Mouse (Mus musculus): ENCODE measurements at regions not wholly inside any gene's neighbourhood (a gene's known extent, or its start where the extent isn't known, plus 50 kb on each side); places are given as distances from the start of the nearest gene placed in this dataset.

- TF ChIP-seq CTCF (IDR thresholded peaks at IDR 0.05; ENCODE audit: control insufficient read depth, insufficient read depth, insufficient read length) (no peak), MAX (IDR thresholded peaks at IDR 0.05) (no peak), CEBPB (IDR thresholded peaks at IDR 0.05; ENCODE audit: low read depth) (no peak)
Measured at GRCm38 (mm10) chr9:87843898-87844297, 112.8 kb upstream of the Tbx18 start.

All from C2C12 (cell line).